Mouse (Mus musculus) heart, embryonic 12.5 days (tissue): ENCODE measurements around the gene Ints11. TPM values are rescaled to one million over a fixed set of nuclear protein-coding genes. Genes with fewer than 3 reads are reported as not detected.

Source experiments
- ATAC-seq: fragments of 200-750 bp; cut with Nextera tagmentation; 2 replicates; pipeline ENCODE4 v1.8.0; 2017; ENCODE audit warnings: moderate TSS enrichment, moderate library complexity; ENCODE audit not compliant: insufficient number of reproducible peaks, low FRiP score
- H3K27ac ChIP-seq: fragments of 300-500 bp; sonication (generic); 2 replicates; pipeline ENCODE4 v1.5.1; 2016; ENCODE audit warnings: mild to moderate bottlenecking, moderate library complexity; ENCODE audit not compliant: poor library complexity, severe bottlenecking
- H3K27me3 ChIP-seq: fragments of 300-500 bp; sonication (generic); replicated peaks from 2 replicates; pipeline ENCODE4 v1.6.1; 2016; ENCODE audit warnings: mild to moderate bottlenecking, moderate library complexity
- H3K36me3 ChIP-seq: fragments of 300-500 bp; sonication (generic); 2 replicates; pipeline ENCODE4 v1.6.1; 2016; ENCODE audit warnings: mild to moderate bottlenecking, moderate library complexity
- H3K4me1 ChIP-seq: fragments of 300-500 bp; sonication (generic); replicated peaks from 2 replicates; pipeline ENCODE4 v1.6.1; 2016; ENCODE audit warnings: mild to moderate bottlenecking
- H3K4me2 ChIP-seq: fragments of 300-500 bp; sonication (generic); 2 replicates; pipeline ENCODE4 v1.6.1; 2016; ENCODE audit warnings: mild to moderate bottlenecking, moderate library complexity
- H3K4me3 ChIP-seq: fragments of 300-500 bp; sonication (generic); 2 replicates; pipeline ENCODE4 v1.5.1; 2016; ENCODE audit warnings: mild to moderate bottlenecking
- H3K9ac ChIP-seq: fragments of 300-500 bp; sonication (generic); 2 replicates; pipeline ENCODE4 v1.6.1; 2016; ENCODE audit warnings: mild to moderate bottlenecking, moderate library complexity
- H3K9me3 ChIP-seq: fragments of 300-500 bp; sonication (generic); replicated peaks from 2 replicates; pipeline ENCODE4 v1.6.1; 2016; ENCODE audit warnings: mild to moderate bottlenecking, moderate library complexity
- WGBS: fragments of 180-500 bp; shearing (Covaris S2); methylation state at CpG from one replicate; pipeline ENCODE4 v1.1.7; 2016; 5-methylcytosine and 5-hydroxymethylcytosine counted together
- polyA plus RNA-seq: library from polyadenylated mRNA; unstranded; fragments of >200 nt; fragmentation: Nextera tagmentation; extraction: Ambion mirVana; gene quantifications from 2 replicates; pipeline ENCODE4 v1.2.1, GENCODE M21; 2016

Gene Ints11
- polyA plus RNA-seq, 1 experiment from 2014 or later: 38.3 TPM

GRCm38 (mm10) chr4:155893212-155893690, 23.9 kb downstream of the Ints11 start:
- peak overlapping the region; percentile 97 for H3K4me2 ChIP-seq
- H3K9me3 ChIP-seq: no peaks in the 10 kb centered on the region
- H3K9ac ChIP-seq: peak overlapping the region; percentile 88
- H3K27ac ChIP-seq: no peak overlapping the region
- H3K27me3 ChIP-seq: no peaks in the 10 kb centered on the region
- peaks cover 33% of the 10 kb centered on the region for H3K36me3 ChIP-seq
- ATAC-seq: no peak
- 74% methylated on average over 8 of the region's 8 CpGs for WGBS
- H3K4me1 ChIP-seq: peaks cover 41% of the 10 kb centered on the region
- peak overlapping the region; percentile 82 for H3K4me3 ChIP-seq

- ATAC-seq: peak; percentile 52; the same call in 1 of the 2 replicates
- no peaks in the 10 kb centered on the region for H3K9me3 ChIP-seq
- H3K4me3 ChIP-seq: peak overlapping the region; percentile 1; the same call in 1 of the 2 replicates
- peak overlapping the region; percentile 48 for H3K9ac ChIP-seq
- peak overlapping the region; percentile 97 for H3K4me2 ChIP-seq
- H3K36me3 ChIP-seq: peaks cover 33% of the 10 kb centered on the region
- H3K27me3 ChIP-seq: no peaks in the 10 kb centered on the region
- H3K27ac ChIP-seq: peak overlapping the region; percentile 34; the same call in 1 of the 2 replicates
- H3K4me1 ChIP-seq: peaks cover 41% of the 10 kb centered on the region
- 23% methylated on average over 8 of the region's 8 CpGs for WGBS
These were observed 25.1 kb downstream of the Ints11 start for GRCm38 (mm10) chr4:155894311-155894881.

GRCm38 (mm10) chr4:155895216-155895615, 25.9 kb downstream of the Ints11 start:
- Histone ChIP-seq H3K27ac (no peak overlapping the region), H3K36me3 (peaks cover 37% of the 10 kb centered on the region), H3K4me3 (no peak overlapping the region), H3K27me3 (no peaks in the 10 kb centered on the region), H3K9ac (no peak overlapping the region), H3K4me1 (peaks cover 39% of the 10 kb centered on the region), H3K4me2 (0 out of 2 replicates have a peak overlapping the region, but pooled peaks have one; percentile 97), H3K9me3 (no peaks in the 10 kb centered on the region)
- no peak for ATAC-seq
- 35% methylated on average over 6 of the region's 6 CpGs for whole genome bisulfite sequencing

- no peak overlapping the region for H3K4me3 ChIP-seq
- ATAC-seq: no peak
- peaks cover 34% of the 10 kb centered on the region for H3K4me1 ChIP-seq
- H3K27me3 ChIP-seq: no peaks in the 10 kb centered on the region
- peaks cover 42% of the 10 kb centered on the region for H3K36me3 ChIP-seq
- no peak overlapping the region for H3K4me2 ChIP-seq
- no peak overlapping the region for H3K27ac ChIP-seq
- no peak overlapping the region for H3K9ac ChIP-seq
- 86% methylated on average over 4 of the region's 4 CpGs for WGBS
- no peaks in the 10 kb centered on the region for H3K9me3 ChIP-seq
These were observed 26.5 kb downstream of the Ints11 start for GRCm38 (mm10) chr4:155895826-155896225.

- 92% methylated on average over 12 of the region's 12 CpGs for WGBS
- Histone ChIP-seq H3K4me2 (no peak overlapping the region), H3K27me3 (no peaks in the 10 kb centered on the region), H3K4me1 (peaks cover 35% of the 10 kb centered on the region), H3K36me3 (peaks cover 48% of the 10 kb centered on the region), H3K4me3 (no peak overlapping the region), H3K9ac (no peak overlapping the region), H3K9me3 (no peaks in the 10 kb centered on the region), H3K27ac (no peak overlapping the region)
- ATAC-seq: no peak
These were observed 27.1 kb downstream of the Ints11 start for GRCm38 (mm10) chr4:155896461-155896860.

- peaks cover 67% of the 10 kb centered on the region for H3K36me3 ChIP-seq
These were observed 29.0 kb downstream of the Ints11 start for GRCm38 (mm10) chr4:155898318-155898717.

GRCm38 (mm10) chr4:155899355-155899754, 30.0 kb downstream of the Ints11 start:
- Histone ChIP-seq H3K9ac (no peak overlapping the region), H3K27ac (no peak overlapping the region), H3K4me2 (no peak overlapping the region), H3K9me3 (no peaks in the 10 kb centered on the region), H3K36me3 (peaks cover 77% of the 10 kb centered on the region), H3K4me3 (no peak overlapping the region), H3K4me1 (peaks cover 16% of the 10 kb centered on the region), H3K27me3 (no peaks in the 10 kb centered on the region)
- no peak for ATAC-seq
- 93% methylated on average over 7 of the region's 7 CpGs for whole genome bisulfite sequencing

More at GRCm38 (mm10) chr4:155898318-155898717, 29.0 kb downstream of the Ints11 start:
- Histone ChIP-seq H3K4me3 (no peak overlapping the region), H3K9me3 (no peaks in the 10 kb centered on the region), H3K9ac (no peak overlapping the region), H3K27me3 (no peaks in the 10 kb centered on the region), H3K4me1 (peaks cover 26% of the 10 kb centered on the region), H3K4me2 (no peak overlapping the region), H3K27ac (no peak overlapping the region)
- 87% methylated on average over 2 of the region's 2 CpGs for WGBS
- no peak for ATAC-seq

GRCm38 (mm10) chr4:155901205-155901604, 31.9 kb downstream of the Ints11 start:
- H3K36me3 ChIP-seq: peaks cover 93% of the 10 kb centered on the region
- 46% methylated on average over 3 of the region's 3 CpGs for WGBS
- no peak overlapping the region; the same call in 1 of the 2 replicates for H3K9ac ChIP-seq
- H3K27me3 ChIP-seq: no peaks in the 10 kb centered on the region
- H3K4me1 ChIP-seq: peaks cover 4% of the 10 kb centered on the region
- H3K9me3 ChIP-seq: no peaks in the 10 kb centered on the region
- no peak overlapping the region for H3K4me2 ChIP-seq
- ATAC-seq: peak; percentile 78
- no peak overlapping the region for H3K27ac ChIP-seq
- no peak overlapping the region for H3K4me3 ChIP-seq

- no peak overlapping the region for H3K27ac ChIP-seq
- 93% methylated on average over 13 of the region's 13 CpGs for WGBS
These were observed 33.9 kb downstream of the Ints11 start for GRCm38 (mm10) chr4:155903246-155903645.

GRCm38 (mm10) chr4:155904318-155905102, 35.2 kb downstream of the Ints11 start:
- no peak overlapping the region for H3K9ac ChIP-seq
- WGBS: 90% methylated on average over 13 of the region's 13 CpGs
- no peak for ATAC-seq
- H3K9me3 ChIP-seq: no peaks in the 10 kb centered on the region
- H3K4me1 ChIP-seq: peaks cover 4% of the 10 kb centered on the region
- no peak overlapping the region for H3K27ac ChIP-seq
- no peak overlapping the region for H3K4me3 ChIP-seq
- peaks cover 74% of the 10 kb centered on the region for H3K36me3 ChIP-seq
- H3K27me3 ChIP-seq: no peaks in the 10 kb centered on the region
- H3K4me2 ChIP-seq: no peak overlapping the region

More at GRCm38 (mm10) chr4:155903246-155903645, 33.9 kb downstream of the Ints11 start:
- H3K9me3 ChIP-seq: no peaks in the 10 kb centered on the region
- no peaks in the 10 kb centered on the region for H3K27me3 ChIP-seq
- peaks cover 86% of the 10 kb centered on the region for H3K36me3 ChIP-seq
- peaks cover 4% of the 10 kb centered on the region for H3K4me1 ChIP-seq
- H3K4me2 ChIP-seq: no peak overlapping the region
- no peak overlapping the region for H3K4me3 ChIP-seq
- no peak overlapping the region for H3K9ac ChIP-seq
- no peak for ATAC-seq

GRCm38 (mm10) chr4:155905634-155906033, 36.3 kb downstream of the Ints11 start:
- Histone ChIP-seq H3K9ac (no peak overlapping the region), H3K36me3 (peaks cover 63% of the 10 kb centered on the region), H3K9me3 (no peaks in the 10 kb centered on the region), H3K27ac (no peak overlapping the region), H3K4me2 (no peak overlapping the region), H3K4me3 (no peak overlapping the region), H3K4me1 (peaks cover 4% of the 10 kb centered on the region), H3K27me3 (no peaks in the 10 kb centered on the region)
- no peak for ATAC-seq
- WGBS: 84% methylated on average over 13 of the region's 13 CpGs
